Mouse (Mus musculus): ENCODE measurements at regions not wholly inside any gene's neighbourhood (a gene's known extent, or its start where the extent isn't known, plus 50 kb on each side); places are given as distances from the start of the nearest gene placed in this dataset.

DNA sequence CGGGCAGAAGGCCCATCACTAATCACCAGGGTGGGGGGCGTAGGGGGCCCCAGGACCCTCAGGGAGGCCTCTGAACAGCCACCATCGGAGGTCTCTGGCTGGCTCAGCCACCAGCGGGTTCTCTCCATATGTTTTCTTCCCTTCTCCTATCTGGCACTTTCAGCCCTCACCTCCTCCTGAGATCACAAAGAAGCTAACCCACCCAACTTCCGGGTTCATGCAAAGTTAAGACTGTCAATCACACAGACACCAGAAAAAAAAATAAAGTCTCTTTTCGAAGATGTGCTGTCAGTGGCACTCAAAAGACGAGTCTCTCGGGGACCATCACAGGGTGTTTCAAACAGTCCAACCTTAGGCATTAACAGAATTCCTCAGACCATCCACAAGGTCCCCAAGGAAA, 314.2 kb downstream of the Sox9 start:
- no peak for DNase-seq

- no peak for DNase-seq
Measured at GRCm38 (mm10) chr11:113098360-113098759, 316.3 kb downstream of the Sox9 start.

DNA sequence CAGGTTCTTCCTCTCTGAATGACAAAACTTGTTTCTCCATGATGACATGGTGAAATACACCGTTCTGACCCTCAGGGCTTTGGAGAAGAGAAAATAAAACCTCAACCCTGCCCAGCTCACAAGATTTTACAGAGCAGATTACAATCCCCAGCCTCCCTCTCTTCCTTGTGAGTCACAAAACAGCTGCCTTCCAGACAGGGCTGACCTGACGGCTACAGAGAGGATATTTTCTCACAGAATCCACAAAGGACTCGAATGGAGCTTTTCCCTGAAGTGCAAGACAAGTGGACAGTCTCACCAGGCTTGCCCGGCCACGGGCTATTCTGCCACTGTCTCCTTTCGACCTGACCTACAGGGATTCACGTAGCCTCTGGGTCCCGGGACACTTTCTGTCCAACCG, 318.8 kb downstream of the Sox9 start:
- DNase-seq: no peak

DNA sequence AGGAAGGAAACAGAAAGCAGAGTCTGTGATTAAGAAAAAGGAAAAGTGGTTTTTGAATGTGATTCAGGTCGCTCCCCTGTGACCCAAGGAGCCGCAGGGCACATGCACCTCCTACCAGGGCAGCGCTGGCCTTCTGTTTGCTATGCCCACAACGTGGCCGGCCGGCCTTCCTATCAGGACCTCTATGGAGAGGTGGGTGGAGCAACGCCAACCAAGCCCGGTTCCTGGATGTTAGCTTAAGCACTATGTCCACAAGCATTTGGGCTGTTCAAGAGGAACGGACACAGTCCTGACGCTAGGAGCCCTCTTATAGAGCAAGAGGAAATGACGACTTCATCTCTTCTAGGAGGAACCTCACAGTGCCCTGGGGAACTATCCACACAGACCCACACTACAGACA, 319.5 kb downstream of the Sox9 start:
- DNase-seq: no peak

DNA sequence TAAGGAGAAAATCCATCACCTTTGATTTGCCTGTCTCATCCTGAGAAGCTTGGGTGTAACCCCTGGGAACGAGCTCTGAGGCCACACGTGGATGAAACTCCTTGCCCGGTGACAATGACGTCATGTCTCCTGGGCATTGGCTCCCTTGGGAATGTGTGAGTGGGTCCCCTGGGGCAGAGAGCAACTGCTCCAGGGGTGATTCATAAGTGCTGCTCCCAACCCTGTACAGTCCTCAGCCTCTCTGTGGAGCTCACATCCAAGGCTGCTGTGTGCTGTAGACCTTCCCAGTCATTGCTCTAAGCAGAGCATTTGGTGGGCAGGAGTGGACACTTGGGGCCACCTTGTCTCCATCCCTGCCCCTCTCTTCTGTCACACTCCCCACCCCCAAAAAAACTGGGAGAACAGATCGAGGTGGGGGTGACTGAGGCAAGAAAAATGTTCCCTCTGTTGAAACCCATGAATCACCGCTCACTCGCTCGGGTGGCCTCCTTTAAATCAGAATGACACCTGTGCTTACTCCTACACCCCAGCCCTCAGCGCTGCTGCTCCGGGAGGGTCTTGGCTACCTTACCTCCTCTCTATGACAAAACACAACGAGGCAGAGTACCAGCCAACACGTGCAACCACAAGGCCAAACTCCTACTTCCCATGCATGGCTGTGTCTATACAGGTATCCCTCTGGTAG, 321.3 kb downstream of the Sox9 start:
- peak; percentile 38 for DNase-seq

DNA sequence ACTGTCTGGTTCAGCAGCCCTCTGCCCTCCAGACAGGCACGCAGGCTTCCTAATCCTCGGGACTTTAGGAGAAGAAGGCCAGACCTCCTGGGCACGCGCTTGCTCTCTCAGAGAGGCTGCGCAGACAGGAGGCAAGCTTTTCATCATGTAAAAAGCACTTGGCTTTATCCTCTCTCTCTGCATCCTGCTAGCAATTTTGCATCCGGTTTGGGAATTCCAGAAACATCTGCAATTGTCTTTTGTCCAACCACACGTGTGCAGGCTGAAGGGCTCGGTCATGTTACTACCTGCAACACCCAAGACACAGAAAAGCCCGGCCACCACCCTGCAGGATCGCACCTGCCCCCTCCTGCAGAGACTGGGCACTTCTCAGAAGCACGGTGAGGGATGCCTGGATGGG, 323.3 kb downstream of the Sox9 start:
- no peak for DNase-seq

DNA sequence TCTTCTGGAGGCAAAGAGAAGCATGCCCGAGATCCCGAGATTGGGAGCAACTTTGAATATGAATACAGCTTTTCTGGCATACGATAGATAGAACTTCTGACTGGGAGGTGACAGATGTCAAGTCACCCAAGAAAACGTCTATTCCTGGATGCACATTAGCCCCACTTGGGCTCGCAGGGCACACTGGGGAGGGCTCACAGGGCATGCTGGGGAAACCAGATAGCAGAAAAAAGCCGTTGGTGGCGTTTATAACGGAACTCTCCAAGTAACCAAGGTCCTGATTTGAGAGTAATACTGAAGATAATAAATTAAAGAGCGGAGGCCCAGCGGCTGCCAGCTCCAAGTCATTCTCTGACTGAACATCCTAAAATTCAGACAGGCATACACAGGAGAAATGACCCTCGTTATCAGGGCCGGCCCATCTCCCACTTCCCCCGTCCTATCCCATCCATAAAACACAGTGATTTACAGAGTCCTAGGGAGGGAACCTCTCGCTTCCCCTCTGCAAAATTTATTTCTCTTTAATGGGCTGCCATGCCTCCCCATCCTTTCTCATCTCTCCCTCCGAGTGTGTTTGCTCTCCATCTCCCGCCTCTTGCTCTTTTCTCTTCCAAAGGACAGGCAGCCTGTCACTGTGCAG, 325.3 kb downstream of the Sox9 start:
- no peak for DNase-seq

DNA sequence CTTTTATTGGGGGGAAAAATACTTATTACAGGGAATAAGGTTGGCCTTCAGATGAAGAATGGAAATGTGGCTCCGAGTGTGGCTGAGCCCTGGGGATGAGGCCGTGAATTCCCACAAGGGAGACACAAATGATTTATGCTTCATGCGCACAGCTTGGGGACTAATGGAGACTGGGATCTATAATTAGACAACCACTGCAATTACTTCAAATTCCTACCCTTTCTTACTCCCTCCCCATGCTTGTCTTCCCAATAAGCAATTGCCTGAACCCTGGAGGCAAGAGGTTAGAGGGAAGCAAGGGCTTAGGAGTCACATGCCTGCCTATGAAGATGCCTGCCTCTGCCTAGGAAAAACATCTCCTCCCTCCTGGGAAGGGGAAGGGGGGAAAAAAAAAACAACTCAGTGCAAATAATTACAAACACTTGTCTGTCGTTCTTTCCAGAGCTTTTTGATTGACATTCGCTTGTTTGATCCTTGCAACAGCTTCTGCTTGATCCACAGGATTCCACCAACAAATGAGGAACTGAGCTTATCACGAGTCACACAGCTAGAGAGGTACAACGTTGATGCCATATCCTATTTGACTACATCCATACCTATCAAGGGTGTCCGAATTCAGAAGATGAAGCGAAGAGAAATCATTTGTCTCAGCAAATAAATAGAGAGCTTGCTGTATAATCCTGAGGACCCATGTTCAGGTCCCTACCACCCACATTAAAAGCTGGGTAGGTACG, 326.1 kb downstream of the Sox9 start:
- DNase-seq: no peak

- DNase-seq: peak; percentile 19
Measured at GRCm38 (mm10) chr11:113109096-113109495, 327.1 kb downstream of the Sox9 start.

GRCm38 (mm10) chr11:113113220-113113817, 331.3 kb downstream of the Sox9 start:
- DNase-seq: no peak

DNA sequence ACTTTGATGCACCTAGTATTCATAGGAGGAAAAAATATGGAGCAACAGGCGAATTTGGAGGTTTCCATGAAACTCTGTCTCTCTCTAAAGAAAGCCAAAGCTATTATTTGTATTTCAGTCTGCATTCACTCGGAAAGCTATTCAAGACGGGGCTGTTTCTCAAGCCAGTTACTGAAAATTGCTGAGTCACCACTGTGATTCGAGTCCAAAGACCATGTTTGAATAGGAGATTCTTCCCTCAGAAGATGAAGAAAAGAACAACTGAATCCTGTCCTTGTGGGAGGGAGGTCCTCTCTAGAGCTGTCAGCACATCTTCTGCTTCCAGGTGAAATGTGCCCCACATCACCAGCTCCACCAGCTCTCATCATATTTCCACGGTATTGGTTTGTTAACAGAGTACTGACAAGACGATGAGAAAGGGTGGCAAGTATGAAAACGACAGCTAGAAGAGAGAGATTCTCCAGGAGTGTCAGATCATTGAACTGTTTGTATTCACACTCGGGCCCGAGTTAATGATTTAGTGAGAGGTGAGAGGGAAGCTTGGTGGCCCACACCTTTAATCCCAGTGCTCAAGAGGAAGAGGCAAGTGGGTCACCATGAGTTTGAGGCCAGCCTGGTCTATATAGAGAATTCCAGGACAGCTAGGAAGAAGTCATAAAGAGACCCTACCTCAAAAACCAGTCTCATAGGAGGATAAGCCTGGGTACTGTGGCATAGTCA, 335.3 kb downstream of the Sox9 start:
- DNase-seq: no peak

DNA sequence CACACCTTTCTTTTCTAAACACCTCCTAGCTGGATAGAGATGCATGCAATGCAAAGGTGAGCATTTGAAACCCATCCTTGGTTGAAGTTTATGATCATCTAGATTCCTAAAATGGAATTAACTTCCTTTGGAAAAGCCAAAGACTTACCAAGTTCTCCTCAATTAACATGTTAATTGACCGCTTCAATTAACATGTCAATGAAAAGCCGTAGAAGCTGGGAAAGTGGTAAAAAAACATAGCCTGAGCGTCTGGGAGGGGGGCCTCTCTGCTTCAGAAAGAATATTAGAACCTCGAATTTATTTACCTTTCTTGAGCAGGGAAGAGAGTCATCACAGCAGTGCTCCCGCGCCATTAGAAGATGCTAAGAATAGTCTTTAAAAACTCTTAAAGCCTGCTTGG, 338.5 kb downstream of the Sox9 start:
- no peak for DNase-seq

- no peak for DNase-seq
Measured at GRCm38 (mm10) chr11:113121307-113121706, 339.3 kb downstream of the Sox9 start.

DNA sequence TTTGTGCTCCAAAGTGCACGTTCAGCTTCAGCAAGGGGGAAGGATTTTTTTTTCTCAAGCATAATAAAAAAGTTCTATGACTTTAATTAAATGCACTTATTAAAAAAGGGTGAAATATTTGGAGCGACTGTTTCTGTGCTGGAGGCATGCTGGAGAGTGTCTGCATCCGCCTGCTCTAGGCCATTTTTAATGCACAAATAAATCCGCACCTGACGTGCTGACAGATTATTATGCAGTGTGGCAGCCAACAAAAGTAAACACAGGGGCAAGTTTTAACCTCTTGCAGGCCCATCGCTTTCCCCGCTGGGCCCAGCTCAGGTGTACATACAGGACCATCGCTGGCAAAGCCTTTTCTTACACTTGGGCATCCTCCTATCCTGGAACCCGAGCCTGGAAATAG, 340.1 kb downstream of the Sox9 start:
- DNase-seq: no peak

DNA sequence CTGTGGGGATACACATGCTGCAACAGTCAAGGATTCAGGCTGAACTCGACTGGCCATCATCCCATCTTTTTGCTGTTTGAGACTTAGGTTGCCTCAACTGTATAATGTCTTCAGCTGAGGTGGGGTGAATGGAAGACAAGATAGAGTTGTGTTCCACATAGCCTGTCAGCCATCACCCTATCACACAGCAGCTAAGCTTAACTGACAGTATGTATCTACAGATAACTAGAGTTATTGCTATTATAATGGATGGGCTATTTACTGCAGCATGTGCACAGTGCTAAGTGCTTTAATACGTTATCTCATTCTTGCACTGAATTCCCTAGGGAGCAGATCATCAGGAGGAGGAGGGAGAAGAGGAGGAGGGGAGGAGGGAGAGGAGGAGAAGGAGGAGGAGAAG, 340.9 kb downstream of the Sox9 start:
- DNase-seq: no peak

- DNase-seq: no peak
Measured at GRCm38 (mm10) chr11:113125832-113126231, 343.8 kb downstream of the Sox9 start.

- no peak for DNase-seq
Measured at GRCm38 (mm10) chr11:113129192-113129591, 347.2 kb downstream of the Sox9 start.

GRCm38 (mm10) chr11:113129975-113130374, 348.0 kb downstream of the Sox9 start:
- DNase-seq: no peak

DNA sequence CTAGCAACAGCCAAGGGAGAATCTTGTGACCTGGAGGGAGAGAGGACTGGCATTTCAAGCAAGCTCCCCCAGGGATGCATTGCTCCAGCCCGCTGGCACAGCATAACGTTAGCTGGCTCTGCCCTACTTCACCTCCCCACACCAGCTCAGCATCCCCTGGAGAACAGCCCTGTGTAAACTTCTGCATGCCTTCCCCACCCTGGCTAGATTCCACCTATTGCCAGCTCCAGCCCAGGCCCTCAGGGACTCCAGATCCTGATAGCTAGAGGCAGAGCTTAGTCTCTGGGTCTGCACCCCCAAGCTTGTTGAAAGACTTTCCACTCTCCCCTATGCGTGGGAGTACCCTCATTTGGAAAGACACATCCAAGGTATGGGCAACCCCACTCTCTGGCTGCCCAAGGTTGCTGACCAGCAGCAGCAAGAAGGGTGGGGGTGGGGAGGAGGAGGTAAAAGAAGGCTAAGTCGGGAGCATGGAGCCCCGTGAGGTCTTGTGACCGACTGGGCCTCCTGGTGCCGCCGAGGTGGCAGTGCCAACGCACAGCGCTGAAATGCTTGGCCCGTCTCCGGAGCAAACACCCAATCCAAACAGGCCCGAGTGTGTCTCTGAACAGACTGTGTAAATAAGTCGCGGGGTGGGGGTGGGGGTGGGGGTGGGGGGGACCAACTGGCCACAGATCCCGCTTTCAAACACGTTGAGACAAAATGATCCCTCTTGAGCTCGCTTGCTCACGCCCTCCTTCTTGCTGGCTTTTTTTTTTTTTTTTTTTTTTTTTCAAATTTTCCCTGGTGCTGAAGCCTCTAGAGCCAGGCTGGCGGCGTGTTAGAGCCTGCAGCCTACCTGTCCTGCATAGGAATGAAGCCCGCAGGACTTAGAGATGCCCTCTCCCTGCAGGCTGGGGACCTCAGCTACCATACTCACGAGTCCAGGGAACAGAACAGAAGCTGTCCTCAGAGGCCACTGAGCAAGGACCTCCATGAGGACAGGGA, 350.3 kb downstream of the Sox9 start:
- no peak for DNase-seq

GRCm38 (mm10) chr11:113133407-113133806, 351.4 kb downstream of the Sox9 start:
- DNase-seq: no peak

GRCm38 (mm10) chr11:113135261-113135660, 353.2 kb downstream of the Sox9 start:
- DNase-seq: no peak

- DNase-seq: peak; percentile 58
Measured at GRCm38 (mm10) chr11:113138462-113138861, 356.4 kb downstream of the Sox9 start.

All from adrenal gland, adult 8-10 months (tissue).